Mouse (Mus musculus) G1E-ER4 (cell line): ENCODE data around the gene Tlcd1. TPM values are rescaled to one million over a fixed set of nuclear protein-coding genes. Genes with fewer than 3 reads are reported as not detected.

Source experiments
- GATA1 ChIP-seq: IDR thresholded peaks from one replicate; pipeline ENCODE4 v1.8.0; 2012; ENCODE audit warnings: low read length, inconsistent platforms
- polyA plus RNA-seq: library from polyadenylated mRNA; stranded (reverse); fragments of >175 nt; gene quantifications from 2 replicates; pipeline ENCODE4 v1.2.3, GENCODE M21; 2012

The Tlcd1 gene
- polyA plus RNA-seq, 1 experiment = 118 TPM

DNA sequence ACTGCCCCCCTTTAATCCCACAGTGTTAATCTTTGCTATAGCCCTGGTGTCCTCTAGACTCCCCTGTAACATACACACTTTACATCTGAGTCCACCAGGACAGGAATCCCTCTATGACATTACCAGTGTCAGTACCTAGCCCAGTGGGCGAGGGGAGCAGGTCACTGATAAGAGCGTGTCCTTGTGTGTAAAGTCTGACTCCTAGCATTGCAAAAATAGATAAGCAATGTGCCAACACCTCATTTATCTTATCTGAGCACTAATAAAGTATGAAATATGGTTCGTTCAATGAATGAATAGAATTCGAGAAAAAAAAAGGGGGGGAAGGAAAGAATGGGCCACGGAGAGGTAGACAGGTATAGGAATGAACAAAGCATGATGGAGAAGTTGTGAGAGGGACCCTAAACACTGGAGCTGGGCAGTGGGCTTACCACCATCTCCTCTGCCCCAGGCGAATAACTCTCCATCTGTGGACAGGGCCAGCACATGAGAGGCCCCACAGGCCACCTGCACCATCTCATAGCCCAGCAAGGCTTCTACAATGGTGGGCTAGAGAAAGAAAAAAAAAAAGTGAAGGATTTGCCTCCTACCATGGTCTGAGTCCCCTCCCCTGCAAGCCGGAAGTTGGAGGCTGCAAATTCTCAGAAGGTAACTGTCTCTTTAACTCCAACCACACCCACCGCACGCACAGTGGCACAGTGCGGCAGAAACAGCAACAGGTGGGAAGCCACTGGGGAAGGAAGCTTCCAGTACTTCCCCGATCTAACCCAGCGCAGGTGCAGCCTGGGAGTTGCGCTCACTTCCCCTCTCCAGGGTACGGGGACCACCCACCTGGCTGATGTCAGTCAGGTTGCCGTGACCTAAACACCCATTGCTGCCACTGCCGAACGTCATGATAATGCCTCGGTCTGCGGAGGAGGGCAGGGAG, 7.7 kb upstream of the Tlcd1 start:
- peak; percentile 47 for TF ChIP-seq GATA1

DNA sequence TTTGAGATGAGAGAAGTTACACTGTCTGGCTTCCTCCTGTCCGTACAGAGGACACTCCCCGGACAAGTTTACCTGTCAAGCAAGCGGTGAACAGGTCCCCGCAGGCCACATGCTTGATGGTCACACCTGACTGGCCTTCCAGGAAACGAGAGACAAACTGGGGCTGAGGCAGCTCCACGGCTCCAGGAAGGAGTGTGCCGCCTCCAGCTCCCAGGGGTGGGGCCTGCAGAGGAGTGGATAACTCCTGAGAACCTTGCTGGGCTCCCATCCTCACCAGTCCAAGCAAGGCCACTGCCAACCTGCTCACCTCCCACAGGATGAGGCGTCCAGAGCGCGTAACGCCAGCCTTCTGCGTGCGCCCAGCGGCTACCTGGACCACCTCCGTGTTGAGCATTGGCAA, 6.2 kb upstream of the Tlcd1 start:
- no peak for TF ChIP-seq GATA1

DNA sequence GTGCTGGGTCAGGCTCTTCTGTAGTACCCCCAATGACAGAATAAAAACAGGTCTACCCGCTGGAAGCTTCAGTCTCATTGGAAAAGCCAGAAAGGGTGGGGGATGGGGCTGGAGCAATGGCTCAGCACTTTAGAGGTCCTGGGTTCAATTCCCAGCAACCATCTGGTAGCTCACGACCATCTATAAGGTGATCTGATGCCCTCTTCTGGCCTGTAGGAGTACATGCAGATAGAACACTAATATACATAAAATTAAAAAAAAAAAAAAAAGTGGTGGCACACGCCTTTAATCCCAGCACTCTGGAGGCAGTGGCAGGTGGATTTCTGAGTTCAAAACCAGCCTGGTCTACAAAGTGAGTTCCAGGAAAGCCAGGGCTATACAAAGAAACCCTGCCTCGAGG, 5.2 kb upstream of the Tlcd1 start:
- TF ChIP-seq GATA1 = no peak

DNA sequence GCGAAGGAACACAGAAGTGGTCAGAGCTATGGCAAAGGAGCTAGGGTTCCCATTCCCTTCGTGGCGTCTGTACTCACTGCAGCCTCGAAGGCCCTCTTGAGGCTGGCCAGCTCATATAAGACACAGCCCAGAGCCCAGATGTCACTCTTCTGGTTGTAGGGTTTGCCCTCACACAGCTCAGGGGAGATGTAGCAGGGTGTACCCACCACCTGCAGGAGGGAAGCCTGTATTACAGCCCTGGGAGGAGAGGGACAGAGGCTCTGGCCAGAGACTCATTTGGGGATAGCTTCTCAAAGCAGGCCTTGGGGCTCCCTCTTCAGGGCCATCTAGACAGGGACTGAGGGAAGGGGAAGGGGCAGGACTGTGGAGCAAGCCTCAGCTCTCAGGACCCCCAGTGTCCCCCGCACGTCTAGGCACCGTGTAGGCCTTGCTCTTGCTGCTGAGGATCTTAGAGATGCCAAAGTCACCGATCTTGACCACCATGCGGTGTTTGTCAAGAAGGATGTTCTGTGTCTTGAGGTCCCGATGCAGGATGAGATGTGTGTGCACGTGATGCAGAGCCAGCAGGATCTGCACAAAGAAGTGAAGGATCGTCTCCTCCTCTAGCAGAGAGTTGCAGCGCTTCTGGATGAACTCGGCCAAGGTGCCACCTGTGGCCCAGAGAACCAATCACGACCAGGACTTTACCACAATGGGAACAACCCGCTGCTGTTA, 4.3 kb upstream of the Tlcd1 start:
- TF ChIP-seq GATA1 = no peak

DNA sequence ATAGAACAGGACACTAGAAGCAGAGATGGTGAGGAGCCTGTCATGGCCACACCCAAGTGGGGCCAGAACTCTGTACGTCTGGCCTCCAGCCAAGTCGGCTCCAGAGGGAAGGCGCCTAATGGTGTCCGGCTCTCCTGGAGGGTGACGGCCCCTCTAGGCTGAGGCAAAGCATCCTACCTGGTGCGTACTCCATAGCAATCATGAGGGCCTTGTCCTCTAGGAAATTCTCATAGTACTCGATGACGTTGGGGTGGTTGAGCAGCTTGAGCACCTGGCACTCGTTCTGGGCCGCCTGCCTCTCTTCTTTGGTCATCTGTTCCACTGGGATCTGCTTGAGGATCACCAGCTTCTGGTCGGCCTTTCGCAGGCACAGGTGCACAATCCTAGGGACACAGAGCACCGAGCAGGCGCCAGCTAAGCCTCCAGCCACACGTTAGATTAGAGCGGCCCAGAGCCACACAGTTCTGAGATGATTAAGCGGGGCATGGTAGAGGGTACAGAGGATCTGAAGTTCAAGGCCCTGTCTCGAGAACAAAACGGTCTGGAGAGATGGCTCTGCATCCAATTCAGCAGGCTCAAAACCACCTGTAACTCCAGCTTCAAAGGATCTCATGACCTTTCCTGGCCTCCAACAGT, 3.6 kb upstream of the Tlcd1 start:
- TF ChIP-seq GATA1 = no peak

DNA sequence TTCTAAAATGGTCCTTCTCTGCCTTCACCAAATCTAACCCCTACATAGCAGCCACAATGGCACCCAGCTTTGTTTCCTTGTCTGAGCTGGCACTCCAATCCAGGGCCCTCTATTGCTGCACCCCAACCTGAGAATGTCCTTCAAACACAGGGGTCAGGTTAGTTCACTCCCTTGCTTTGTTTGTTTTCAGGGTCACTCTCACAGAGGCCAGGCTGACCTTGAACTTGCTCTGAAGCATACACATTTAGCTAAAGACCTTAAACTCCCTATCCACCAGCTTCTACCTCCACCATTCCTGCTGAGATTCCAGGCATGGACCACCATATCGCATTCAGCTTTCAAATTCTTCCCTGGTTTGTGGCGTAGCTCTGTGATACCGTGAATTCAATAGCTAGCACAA, 2.0 kb upstream of the Tlcd1 start:
- TF ChIP-seq GATA1 = no peak

DNA sequence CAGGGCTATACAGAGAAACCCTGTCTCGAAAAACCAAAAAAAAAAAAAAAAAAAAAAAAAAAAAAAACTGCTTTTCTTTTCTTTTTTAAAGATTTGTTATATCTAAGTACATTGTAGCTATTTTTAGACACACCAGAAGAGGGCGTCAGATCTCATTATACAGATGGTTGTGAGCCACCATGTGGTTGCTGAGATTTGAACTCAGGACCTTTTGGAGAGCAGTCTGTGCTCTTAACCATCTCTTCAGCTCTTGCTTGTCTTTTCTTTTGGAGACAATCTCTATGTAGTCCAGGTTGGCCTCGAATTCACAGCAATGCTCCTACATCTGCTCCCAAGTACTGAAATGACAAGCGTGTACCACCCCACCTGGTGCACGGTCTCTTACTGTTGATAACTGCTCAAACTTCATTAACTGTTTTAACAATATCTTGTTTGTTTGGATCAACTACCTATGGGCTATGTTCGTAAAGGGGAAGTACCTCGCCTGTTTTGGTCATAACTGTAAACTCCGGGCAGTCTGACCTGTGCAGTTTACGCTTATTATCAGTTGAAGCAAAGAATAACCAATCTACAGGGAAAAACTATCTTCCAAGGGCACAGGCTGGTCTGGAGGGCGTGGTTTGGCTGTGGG, 625 bp upstream of the Tlcd1 start:
- TF ChIP-seq GATA1 = peak; percentile 11

DNA sequence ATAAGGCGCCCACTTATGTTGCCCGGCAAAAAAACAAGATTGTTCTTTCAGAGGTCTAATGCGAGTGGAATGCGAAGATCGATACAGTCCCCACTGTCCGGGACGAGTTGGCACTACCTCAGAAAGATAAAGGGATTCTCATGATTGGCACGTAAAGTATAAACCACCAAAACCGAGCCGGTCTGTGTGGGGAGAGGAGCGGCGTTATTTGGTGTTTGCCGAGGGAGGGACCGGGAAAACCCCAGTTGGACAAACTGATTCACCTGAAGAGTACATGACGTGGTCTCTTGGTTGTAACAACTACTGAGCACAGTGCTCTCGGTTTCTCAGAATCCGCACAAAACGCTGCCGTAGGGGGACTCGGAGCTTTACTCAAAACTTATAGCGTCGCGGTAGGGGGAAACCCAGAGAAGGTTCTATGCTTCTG, 407 bp downstream of the Tlcd1 start:
- no peak for TF ChIP-seq GATA1

DNA sequence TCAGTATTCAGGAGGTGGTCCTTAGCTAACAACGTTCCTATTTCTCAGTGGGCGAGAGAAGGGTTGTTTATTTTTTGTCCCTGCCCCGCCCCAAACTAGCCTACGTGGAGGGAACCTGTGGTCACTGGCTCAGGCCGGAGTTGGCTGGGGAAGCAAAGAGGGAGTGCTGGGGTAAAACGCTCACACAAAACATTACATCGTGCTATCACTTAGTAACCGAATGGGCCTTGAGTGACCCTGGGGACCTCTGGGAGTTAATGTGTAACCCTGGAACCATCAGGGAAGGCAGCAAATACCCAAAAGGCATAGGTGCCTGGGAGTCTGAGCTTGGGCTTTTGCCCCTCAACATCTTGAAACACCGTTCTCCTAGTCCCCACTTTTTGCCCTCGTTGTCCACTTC, 926 bp downstream of the Tlcd1 start:
- no peak for TF ChIP-seq GATA1

DNA sequence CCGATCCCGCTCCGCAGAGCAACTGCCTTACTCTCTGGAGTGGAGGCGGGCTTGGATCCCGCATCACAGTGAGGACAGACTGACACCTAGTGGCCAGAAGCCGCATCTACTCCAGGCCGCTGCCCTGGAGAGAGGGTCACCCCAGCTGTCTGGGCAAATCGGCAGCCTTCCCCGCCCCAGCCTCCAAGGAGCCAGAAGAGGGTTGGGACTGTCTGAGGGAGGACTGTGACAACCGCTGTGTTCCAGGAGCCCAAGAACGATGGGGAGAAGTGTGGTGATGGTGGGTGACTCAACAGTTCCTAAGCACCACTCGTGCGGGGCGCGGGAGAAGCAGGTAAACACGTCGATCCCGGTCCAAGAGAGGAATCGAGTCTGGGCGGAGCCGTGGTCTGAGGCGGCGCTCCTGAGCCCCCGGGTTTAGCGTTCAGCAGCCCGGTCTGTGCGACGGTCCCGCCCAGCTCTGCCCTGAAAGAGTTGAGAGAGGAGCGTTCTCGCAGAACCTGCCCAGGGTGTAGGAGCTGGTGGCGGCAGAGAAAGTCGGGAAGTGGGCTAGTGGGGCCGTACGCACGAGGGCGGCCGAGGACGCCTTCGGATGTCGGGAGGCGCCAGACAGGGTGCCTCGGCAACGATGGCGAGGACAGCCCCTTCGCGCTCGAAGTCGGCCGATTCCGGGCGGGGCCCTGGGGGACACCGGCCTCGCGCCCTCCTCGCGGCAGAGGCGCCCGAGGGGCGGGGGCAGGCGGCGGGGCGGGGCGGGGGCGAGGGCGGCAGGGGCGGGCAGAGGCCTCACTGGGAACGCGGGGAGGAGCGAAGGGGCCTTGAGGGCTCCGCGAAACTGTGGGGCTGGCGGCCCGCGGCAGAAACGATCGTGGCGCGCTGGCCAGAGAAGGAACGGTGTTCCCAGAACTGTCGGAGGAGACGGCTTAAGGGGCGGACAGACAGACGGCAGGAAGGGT, 1.7 kb downstream of the Tlcd1 start:
- no peak for TF ChIP-seq GATA1

DNA sequence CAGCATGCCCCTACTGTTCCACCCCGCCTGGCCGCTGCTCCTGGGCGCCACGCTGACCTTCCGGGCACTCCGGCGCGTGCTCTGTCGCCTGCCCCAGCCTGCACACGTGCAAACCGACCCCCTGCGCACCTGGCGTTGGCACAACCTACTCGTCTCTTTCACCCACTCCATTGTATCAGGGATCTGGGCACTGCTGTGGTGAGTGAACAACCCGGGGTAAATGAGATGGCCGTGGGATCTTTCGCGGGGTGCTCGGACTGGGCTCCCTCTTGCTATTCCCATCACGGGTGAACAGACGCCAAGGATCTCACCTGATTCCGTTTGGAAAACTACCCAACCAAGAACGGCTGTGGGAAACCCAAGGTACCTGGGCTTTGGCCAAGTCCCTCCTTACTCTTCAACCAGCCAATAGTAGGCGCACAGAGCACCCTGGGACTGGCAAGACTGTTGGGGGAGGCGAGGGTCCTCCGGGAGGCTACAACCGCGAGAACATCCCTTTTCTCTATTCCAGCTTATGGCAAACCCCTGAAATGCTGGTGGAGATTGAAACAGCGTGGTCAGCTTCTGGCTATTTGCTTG, 2.4 kb downstream of the Tlcd1 start:
- no peak for TF ChIP-seq GATA1

DNA sequence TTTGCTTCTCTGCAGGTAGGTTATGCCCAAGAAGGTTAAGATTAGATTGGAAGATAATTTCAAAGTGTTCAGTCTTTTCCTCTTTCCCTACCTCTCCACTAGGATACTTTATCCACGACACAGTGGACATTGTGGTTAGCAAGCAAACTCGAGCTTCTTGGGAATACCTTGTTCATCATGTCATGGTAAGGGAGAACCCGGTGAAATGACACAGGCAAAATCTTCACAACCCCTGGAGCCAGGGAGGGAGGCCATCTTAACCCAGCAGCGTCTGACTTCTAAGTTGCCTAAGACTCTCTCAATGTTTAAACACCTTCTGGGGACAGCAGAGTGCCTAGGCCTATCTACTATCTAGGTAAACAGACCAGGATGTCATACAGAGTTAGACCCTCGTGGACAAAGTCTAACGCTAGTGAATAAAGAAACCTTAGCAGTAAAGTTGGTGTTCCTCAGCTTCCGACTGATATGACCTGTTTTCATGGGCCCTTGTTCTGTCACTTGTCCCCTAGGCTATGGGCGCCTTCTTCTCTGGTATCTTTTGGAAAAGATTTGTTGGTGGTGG, 3.0 kb downstream of the Tlcd1 start:
- no peak for TF ChIP-seq GATA1

DNA sequence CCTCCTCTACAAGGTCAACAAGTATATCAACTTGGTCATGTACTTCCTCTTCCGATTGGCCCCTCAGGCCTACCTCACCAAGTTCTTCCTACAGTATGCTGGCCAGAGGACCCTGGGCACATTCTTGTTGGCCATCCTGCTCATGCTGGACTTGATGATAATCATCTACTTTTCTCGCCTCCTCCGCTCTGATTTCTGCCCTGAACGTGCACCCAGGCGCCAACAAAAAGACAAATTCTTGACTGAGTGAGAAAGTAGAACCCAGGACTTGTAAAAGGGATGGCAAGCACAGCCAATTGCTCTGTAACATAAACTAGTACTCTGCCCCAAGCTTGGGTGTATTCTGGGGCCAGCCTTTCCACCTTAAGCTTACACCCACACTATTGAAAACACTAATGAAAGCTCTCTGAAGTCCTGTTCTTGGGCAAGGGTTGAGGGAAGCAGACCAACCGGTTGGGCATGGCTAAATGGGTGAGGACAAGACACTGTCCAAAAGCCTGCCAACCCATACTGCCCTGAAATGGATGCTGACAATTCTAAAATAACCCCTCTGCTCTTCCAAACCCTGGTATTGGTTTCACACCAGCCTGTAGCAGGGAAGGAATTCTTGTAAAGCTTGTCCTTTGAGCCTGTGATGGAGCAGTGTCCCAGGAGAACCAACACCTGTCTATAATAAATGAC, 3.7 kb downstream of the Tlcd1 start:
- TF ChIP-seq GATA1 = no peak
